17 mouse cellular contexts compared by ENCODE assay signal in genomic region chr1:128789567-128790335, GRCm38 (mm10).
DNase-seq lines count a peak whose midpoint lies in the region; ATAC-seq and TF ChIP-seq lines count a peak whose summit lies in the region.
"Had no signal": no experiment of that assay in that cellular context is flagged by ENCODE, and none has a peak within 500 bp of the region (broad histone marks: within the 10 kb centered on the region; RNA-seq: fewer than 3 reads in every experiment).

No protein-coding gene starts in this region.

- no peak overlapping the region for H3K4me2 ChIP-seq in forebrain, embryonic 14.5 days (ENCODE audit: low read length)
- no peak overlapping the region for H3K4me2 ChIP-seq in forebrain, embryonic 13.5 days
- H3K4me2 ChIP-seq in midbrain, embryonic 13.5 days (replicated peaks): no peak overlapping the region
- no peak overlapping the region for H3K4me2 ChIP-seq in embryonic facial prominence, embryonic 15.5 days (replicated peaks)
- no peak overlapping the region for H3K4me2 ChIP-seq in midbrain, embryonic 15.5 days
- H3K4me2 ChIP-seq: kidney, embryonic 15.5 days; midbrain, embryonic 12.5 days had no signal

- no peaks in the 10 kb centered on the region for H3K36me3 ChIP-seq in forebrain, embryonic 14.5 days (ENCODE audit: control insufficient read depth, insufficient read depth, low read length)
- no peaks in the 10 kb centered on the region for H3K36me3 ChIP-seq in forebrain, embryonic 13.5 days (ENCODE audit: poor library complexity, severe bottlenecking)
- H3K36me3 ChIP-seq in midbrain, embryonic 10.5 days: no peaks in the 10 kb centered on the region
- no peaks in the 10 kb centered on the region for H3K36me3 ChIP-seq in midbrain, embryonic 13.5 days
- H3K36me3 ChIP-seq in embryonic facial prominence, embryonic 15.5 days: no peaks in the 10 kb centered on the region
- no peaks in the 10 kb centered on the region for H3K36me3 ChIP-seq in midbrain, embryonic 15.5 days (replicated peaks)
- H3K36me3 ChIP-seq: kidney, embryonic 15.5 days; midbrain, embryonic 12.5 days had no signal

- DNase-seq in forebrain, embryonic 14.5 days (ENCODE audit: low spot score): peak; percentile 19
- no peak for DNase-seq in midbrain, embryonic 10.5 days (ENCODE audit: low spot score)
- DNase-seq in frontal cortex, postnatal 36 days (ENCODE audit: low spot score in 2 of 2): no peak
- DNase-seq in lung, adult 2 months: no peak
- DNase-seq: adrenal gland, postnatal 25 days; B cell, adult 2 months; cerebellum, adult 9-10 months; gastrocnemius, postnatal 25 days; liver; lung, adult 18-20 months; lung, postnatal 4 days had no signal

- H3K9me3 ChIP-seq in forebrain, embryonic 14.5 days (replicated peaks; ENCODE audit: control insufficient read depth, low read length): no peaks in the 10 kb centered on the region
- no peaks in the 10 kb centered on the region for H3K9me3 ChIP-seq in forebrain, embryonic 13.5 days (replicated peaks)
- H3K9me3 ChIP-seq in midbrain, embryonic 10.5 days (replicated peaks): no peaks in the 10 kb centered on the region
- no peaks in the 10 kb centered on the region for H3K9me3 ChIP-seq in midbrain, embryonic 13.5 days
- no peaks in the 10 kb centered on the region for H3K9me3 ChIP-seq in embryonic facial prominence, embryonic 15.5 days (replicated peaks)
- H3K9me3 ChIP-seq in midbrain, embryonic 15.5 days: no peaks in the 10 kb centered on the region
- H3K9me3 ChIP-seq: kidney, embryonic 15.5 days; midbrain, embryonic 12.5 days had no signal

- no peak for TF ChIP-seq POLR2A in lung, adult 2 months (IDR thresholded peaks at IDR 0.05; ENCODE audit: borderline replicate concordance, extremely low read depth, low read depth, low read length)

- H3K27me3 ChIP-seq in forebrain, embryonic 14.5 days (replicated peaks; ENCODE audit: control insufficient read depth, insufficient read depth, low read length): no peaks in the 10 kb centered on the region
- no peaks in the 10 kb centered on the region for H3K27me3 ChIP-seq in forebrain, embryonic 13.5 days
- H3K27me3 ChIP-seq in midbrain, embryonic 10.5 days (ENCODE audit: low read depth, poor library complexity, severe bottlenecking): no peaks in the 10 kb centered on the region
- H3K27me3 ChIP-seq in midbrain, embryonic 13.5 days: no peaks in the 10 kb centered on the region
- H3K27me3 ChIP-seq in embryonic facial prominence, embryonic 15.5 days: no peaks in the 10 kb centered on the region
- H3K27me3 ChIP-seq in midbrain, embryonic 15.5 days (replicated peaks): no peaks in the 10 kb centered on the region
- H3K27me3 ChIP-seq: kidney, embryonic 15.5 days; midbrain, embryonic 12.5 days had no signal

- no peaks in the 10 kb centered on the region for H3K4me1 ChIP-seq in forebrain, embryonic 14.5 days (ENCODE audit: control insufficient read depth, insufficient read depth, low read length)
- H3K4me1 ChIP-seq in forebrain, embryonic 13.5 days: no peaks in the 10 kb centered on the region
- peaks cover 13% of the 10 kb centered on the region for H3K4me1 ChIP-seq in midbrain, embryonic 10.5 days
- peaks cover 6% of the 10 kb centered on the region; the same call in 1 of the 2 replicates for H3K4me1 ChIP-seq in midbrain, embryonic 13.5 days (replicated peaks)
- H3K4me1 ChIP-seq in embryonic facial prominence, embryonic 15.5 days: no peaks in the 10 kb centered on the region
- no peaks in the 10 kb centered on the region for H3K4me1 ChIP-seq in midbrain, embryonic 15.5 days
- no peaks in the 10 kb centered on the region for H3K4me1 ChIP-seq in lung, adult 2 months (ENCODE audit: control insufficient read depth, insufficient read depth, low read length)
- H3K4me1 ChIP-seq: kidney, embryonic 15.5 days had no signal

- H3K27ac ChIP-seq in forebrain, embryonic 14.5 days (ENCODE audit: low read depth, low read length): no peak overlapping the region
- H3K27ac ChIP-seq in forebrain, embryonic 13.5 days: no peak overlapping the region
- peak overlapping the region; percentile 47 for H3K27ac ChIP-seq in midbrain, embryonic 10.5 days (replicated peaks)
- no peak overlapping the region for H3K27ac ChIP-seq in midbrain, embryonic 13.5 days
- peak overlapping the region; percentile 35; the same call in 1 of the 2 replicates for H3K27ac ChIP-seq in embryonic facial prominence, embryonic 15.5 days (replicated peaks)
- no peak overlapping the region for H3K27ac ChIP-seq in midbrain, embryonic 15.5 days
- H3K27ac ChIP-seq: kidney, embryonic 15.5 days; midbrain, embryonic 12.5 days had no signal

- no peak for TF ChIP-seq CTCF in lung, adult 2 months (IDR thresholded peaks at IDR 0.05; ENCODE audit: insufficient read depth, low read length)

- H3K9ac ChIP-seq in forebrain, embryonic 14.5 days (ENCODE audit: low read length): no peak overlapping the region
- no peak overlapping the region for H3K9ac ChIP-seq in forebrain, embryonic 13.5 days
- H3K9ac ChIP-seq in midbrain, embryonic 13.5 days (replicated peaks): no peak overlapping the region
- no peak overlapping the region for H3K9ac ChIP-seq in embryonic facial prominence, embryonic 15.5 days
- H3K9ac ChIP-seq in midbrain, embryonic 15.5 days: no peak overlapping the region
- H3K9ac ChIP-seq: kidney, embryonic 15.5 days; midbrain, embryonic 12.5 days had no signal

- H3K4me3 ChIP-seq in forebrain, embryonic 14.5 days (ENCODE audit: low read depth, low read length): no peak overlapping the region
- H3K4me3 ChIP-seq in forebrain, embryonic 13.5 days: no peak overlapping the region
- H3K4me3 ChIP-seq in midbrain, embryonic 10.5 days: no peak overlapping the region
- H3K4me3 ChIP-seq in midbrain, embryonic 13.5 days (replicated peaks): no peak overlapping the region
- no peak overlapping the region for H3K4me3 ChIP-seq in embryonic facial prominence, embryonic 15.5 days (replicated peaks)
- no peak overlapping the region for H3K4me3 ChIP-seq in midbrain, embryonic 15.5 days
- H3K4me3 ChIP-seq in lung, adult 2 months (replicated peaks; ENCODE audit: extremely low read depth, low read depth, low read length): no peak overlapping the region
- H3K4me3 ChIP-seq: kidney, embryonic 15.5 days; midbrain, embryonic 12.5 days had no signal

- 61% methylated on average over 3 of the region's 3 CpGs for WGBS in forebrain, embryonic 14.5 days
- WGBS in forebrain, embryonic 13.5 days: 44% methylated on average over 3 of the region's 3 CpGs
- WGBS in midbrain, embryonic 10.5 days: 49% methylated on average over 3 of the region's 3 CpGs
- 47% methylated on average over 3 of the region's 3 CpGs for WGBS in midbrain, embryonic 13.5 days
- 64% methylated on average over 3 of the region's 3 CpGs for WGBS in embryonic facial prominence, embryonic 15.5 days
- WGBS in midbrain, embryonic 15.5 days: 47% methylated on average over 3 of the region's 3 CpGs
- 82% methylated on average over 3 of the region's 3 CpGs for WGBS in lung, adult 2 months

- no peak for ATAC-seq in forebrain, embryonic 14.5 days
- no peak for ATAC-seq in forebrain, embryonic 13.5 days
- no peak for ATAC-seq in midbrain, embryonic 13.5 days
- no peak for ATAC-seq in embryonic facial prominence, embryonic 15.5 days (ENCODE audit: insufficient number of reproducible peaks, low FRiP score, low TSS enrichment, low read depth)
- 0 out of 2 replicates have a peak, but pooled peaks have one; percentile 17 for ATAC-seq in midbrain, embryonic 15.5 days (replicated peaks)

Comparison
In these comparisons a context has a peak if more than half of its experiments do, and no peak if none do; other contexts are left out.
1. H3K27ac ChIP-seq: peak in midbrain, embryonic 10.5 days (single experiment) and embryonic facial prominence, embryonic 15.5 days (single experiment); none in forebrain, embryonic 14.5 days (single experiment), forebrain, embryonic 13.5 days (single experiment), midbrain, embryonic 13.5 days (single experiment) and midbrain, embryonic 15.5 days (single experiment).